Mouse (Mus musculus): ENCODE measurements around the gene Ly6g6c.

- no peak for TF ChIP-seq GATA1 (IDR thresholded peaks at IDR 0.05; ENCODE audit: low read length)
- no peak for TF ChIP-seq TAL1 (IDR thresholded peaks at IDR 0.05; ENCODE audit: low read length)
Measured at GRCm38 (mm10) chr17:35016376-35016775, 48.8 kb upstream of the Ly6g6c start, which contains the start of gene Vwa7.

Measured in erythroblast, embryonic 14.5 days (primary cell).